Mouse (Mus musculus) liver, embryonic 12.5 days (tissue): ENCODE data around the gene Dnmt1. TPM values are rescaled to one million over a fixed set of nuclear protein-coding genes. Genes with fewer than 3 reads are reported as not detected.

Experiments
- ATAC-seq: fragments of 200-750 bp; cut with Nextera tagmentation; 2 replicates; pipeline ENCODE4 v1.8.0; 2017; ENCODE audit warnings: moderate number of reproducible peaks, mild to moderate bottlenecking, moderate library complexity
- H3K27ac ChIP-seq: fragments of 300-500 bp; sonication (generic); 2 replicates; pipeline ENCODE4 v1.5.1; 2016; ENCODE audit warnings: mild to moderate bottlenecking
- H3K27me3 ChIP-seq: fragments of 300-500 bp; sonication (generic); replicated peaks from 2 replicates; pipeline ENCODE4 v1.6.1; 2016; ENCODE audit warnings: mild to moderate bottlenecking, moderate library complexity
- H3K36me3 ChIP-seq: fragments of 300-500 bp; sonication (generic); 2 replicates; pipeline ENCODE4 v1.6.1; 2016; ENCODE audit warnings: mild to moderate bottlenecking, moderate library complexity
- H3K4me1 ChIP-seq: fragments of 300-500 bp; sonication (generic); 2 replicates; pipeline ENCODE4 v1.6.1; 2016
- H3K4me2 ChIP-seq: fragments of 300-500 bp; sonication (generic); 2 replicates; pipeline ENCODE4 v1.6.1; 2016; ENCODE audit warnings: mild to moderate bottlenecking, moderate library complexity
- H3K4me3 ChIP-seq: fragments of 300-500 bp; sonication (generic); 2 replicates; pipeline ENCODE4 v1.5.1; 2016; ENCODE audit warnings: mild to moderate bottlenecking, moderate library complexity
- H3K9ac ChIP-seq: fragments of 300-500 bp; sonication (generic); 2 replicates; pipeline ENCODE4 v1.6.1; 2016; ENCODE audit warnings: mild to moderate bottlenecking, moderate library complexity
- H3K9me3 ChIP-seq: fragments of 300-500 bp; sonication (generic); replicated peaks from 2 replicates; pipeline ENCODE4 v1.6.1; 2016; ENCODE audit warnings: mild to moderate bottlenecking, moderate library complexity
- WGBS: fragments of 180-500 bp; shearing (Covaris S2); methylation state at CpG from one replicate; pipeline ENCODE4 v1.1.7; 2016; ENCODE audit not compliant: insufficient replicate concordance; 5-methylcytosine and 5-hydroxymethylcytosine counted together
- polyA plus RNA-seq: library from polyadenylated mRNA; unstranded; fragments of >200 nt; fragmentation: Nextera tagmentation; extraction: Ambion mirVana; gene quantifications from 2 replicates; pipeline ENCODE4 v1.2.1, GENCODE M21; 2016

The Dnmt1 gene
- polyA plus RNA-seq, 1 experiment from 2014 or later, result 97.3 TPM

DNA sequence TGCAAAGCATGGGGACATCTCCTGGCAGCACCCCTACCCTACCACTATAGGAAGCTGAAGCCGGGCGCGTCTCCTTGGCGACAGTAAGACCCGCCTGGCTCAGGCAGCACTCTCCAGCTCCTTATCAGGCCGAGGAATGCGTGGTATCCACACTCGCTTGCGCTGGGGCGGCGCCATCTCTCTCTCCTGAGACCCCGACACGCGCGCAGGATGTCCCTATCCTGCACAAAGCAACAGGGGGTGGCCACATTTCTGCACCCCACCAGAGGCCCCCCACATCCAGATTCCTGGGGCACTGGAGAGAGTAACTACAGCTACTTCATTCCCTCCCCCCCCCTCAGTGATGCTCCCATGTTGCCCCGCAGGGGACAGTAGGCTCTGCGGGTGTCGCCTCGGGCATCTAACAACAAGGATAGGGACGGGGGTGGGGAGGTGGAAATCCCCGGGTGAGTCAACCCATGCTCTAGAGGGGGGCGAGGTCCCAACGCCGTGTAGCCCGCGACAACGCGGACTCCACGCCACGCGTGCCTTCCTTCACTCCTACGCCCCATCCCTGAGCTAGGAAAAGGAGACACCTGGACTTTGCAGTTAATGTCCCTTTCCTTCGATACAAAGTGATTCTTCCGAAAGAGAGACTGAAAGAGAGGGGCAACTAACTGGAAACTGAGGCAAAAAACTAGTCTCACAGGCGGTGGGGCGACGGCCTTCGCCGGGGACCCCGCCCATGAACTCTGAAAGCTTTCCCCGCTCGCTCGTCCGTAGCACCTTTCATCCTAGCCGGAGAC, 15.9 kb upstream of the Dnmt1 start:
- H3K36me3 ChIP-seq, result no peaks in the 10 kb centered on the region
- 0 out of 2 replicates have a peak, but pooled peaks cover 7% of the 10 kb centered on the region for H3K27me3 ChIP-seq
- H3K4me2 ChIP-seq, result peak overlapping the region; percentile 98
- peak overlapping the region; percentile 72 for H3K4me3 ChIP-seq
- H3K9me3 ChIP-seq, result no peaks in the 10 kb centered on the region
- peak overlapping the region; percentile 80 for H3K27ac ChIP-seq
- 2% methylated on average over 45 of the region's 45 CpGs for WGBS
- peak overlapping the region; percentile 70 for H3K9ac ChIP-seq
- peaks cover 73% of the 10 kb centered on the region for H3K4me1 ChIP-seq
- ATAC-seq, result peak; percentile 54

DNA sequence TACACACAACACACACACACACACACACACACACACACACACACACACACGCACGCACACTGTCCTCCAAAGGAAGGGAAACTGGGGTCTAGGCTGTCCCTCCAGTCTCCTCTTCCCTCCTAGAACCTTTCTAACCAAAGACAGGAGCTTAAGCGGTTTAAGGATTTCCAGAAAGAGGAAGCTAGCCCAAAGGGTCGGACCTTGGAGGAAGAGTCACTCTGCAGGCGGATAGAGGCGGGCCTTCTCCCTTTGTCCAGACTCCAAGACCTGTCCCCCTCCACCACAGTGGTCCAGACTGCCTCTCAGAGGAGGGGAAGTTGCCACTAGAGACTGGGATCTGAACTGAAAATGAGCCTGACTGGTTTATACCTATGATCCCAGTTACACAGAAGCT, 14.0 kb upstream of the Dnmt1 start:
- H3K9me3 ChIP-seq, result no peaks in the 10 kb centered on the region
- 22% methylated on average over 5 of the region's 6 CpGs for WGBS
- peak overlapping the region; percentile 19; the same call in 1 of the 2 replicates for H3K4me2 ChIP-seq
- ATAC-seq, result no peak
- peaks cover 64% of the 10 kb centered on the region for H3K4me1 ChIP-seq
- H3K27me3 ChIP-seq, result 0 out of 2 replicates have a peak, but pooled peaks cover 7% of the 10 kb centered on the region
- no peak overlapping the region for H3K9ac ChIP-seq
- H3K36me3 ChIP-seq, result no peaks in the 10 kb centered on the region
- no peak overlapping the region for H3K4me3 ChIP-seq
- no peak overlapping the region for H3K27ac ChIP-seq

DNA sequence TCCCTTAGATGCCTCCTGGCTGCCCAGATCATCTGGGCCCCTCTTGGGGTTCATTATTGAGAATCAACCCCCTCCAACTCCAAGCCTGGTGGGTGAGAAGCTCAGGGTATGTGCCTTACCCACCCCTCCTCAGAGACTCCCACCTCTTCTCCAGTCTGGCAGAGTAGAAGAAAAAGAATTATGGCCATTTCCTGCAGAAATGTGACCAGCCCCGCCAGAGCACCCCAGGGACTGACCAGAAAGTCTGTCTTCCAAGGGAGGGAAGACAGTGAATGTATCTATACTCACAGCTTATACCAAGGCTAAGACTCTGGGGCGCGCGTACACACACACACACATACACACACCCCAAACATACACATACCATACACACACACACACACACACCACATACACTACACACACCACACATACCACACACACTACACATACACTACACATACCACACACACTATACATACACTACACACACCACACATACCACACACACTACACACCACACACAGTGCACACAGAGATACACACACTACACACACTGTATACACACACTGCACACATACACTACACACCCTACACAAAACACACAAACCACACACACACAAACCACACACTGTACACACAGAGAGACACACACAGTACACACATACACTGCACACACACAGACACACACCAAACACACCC, 13.5 kb upstream of the Dnmt1 start:
- H3K4me3 ChIP-seq, result no peak overlapping the region
- no peak for ATAC-seq
- no peak overlapping the region for H3K9ac ChIP-seq

DNA sequence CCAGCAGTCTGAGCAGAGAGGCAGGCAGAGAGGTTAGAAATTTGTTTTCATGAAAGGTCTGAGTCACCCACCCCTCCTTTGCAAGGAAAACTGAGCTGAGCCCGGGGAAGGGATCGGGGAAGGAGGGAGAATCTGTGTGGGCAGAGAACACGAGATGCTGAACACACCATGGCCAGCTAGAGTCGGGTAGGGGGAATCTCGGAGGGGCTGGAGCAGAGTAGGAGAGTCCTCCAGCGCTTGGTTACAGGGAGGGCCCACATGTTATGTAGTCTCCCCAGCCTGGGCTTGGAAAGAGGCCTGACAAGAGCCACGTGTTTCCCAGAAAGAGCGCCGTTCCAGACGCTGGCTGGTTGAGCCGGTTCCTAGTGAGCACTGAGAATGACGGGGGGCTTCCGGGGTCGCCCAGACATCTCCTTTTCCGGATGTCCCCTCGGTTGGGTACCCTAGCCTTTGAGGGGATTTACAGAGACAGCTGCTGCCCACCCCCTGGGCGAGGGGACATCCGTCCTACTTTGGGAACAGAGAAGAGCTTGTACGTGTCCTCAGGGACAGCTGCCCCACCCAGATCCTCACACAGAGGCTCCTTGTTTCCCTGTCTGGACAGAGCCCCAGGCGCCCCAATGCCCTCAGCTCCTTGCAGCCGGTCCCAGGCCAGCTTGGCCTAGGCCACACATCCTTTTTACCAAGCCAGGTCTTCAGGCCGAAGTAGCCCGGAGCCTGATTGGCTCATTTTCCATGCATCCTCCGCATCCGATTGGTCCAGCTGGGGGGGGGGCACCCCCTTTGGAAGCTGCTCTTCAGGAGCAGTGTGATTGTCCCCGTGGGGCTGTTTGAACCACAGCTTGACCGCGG, 12.7 kb upstream of the Dnmt1 start:
- no peak overlapping the region for H3K4me2 ChIP-seq
- 0 out of 2 replicates have a peak overlapping the region, but pooled peaks have one; percentile 10 for H3K27ac ChIP-seq
- peaks cover 56% of the 10 kb centered on the region for H3K4me1 ChIP-seq
- no peak for ATAC-seq
- no peak overlapping the region for H3K4me3 ChIP-seq
- 0 out of 2 replicates have a peak, but pooled peaks cover 7% of the 10 kb centered on the region for H3K27me3 ChIP-seq
- 67% methylated on average over 28 of the region's 28 CpGs for whole genome bisulfite sequencing
- H3K9ac ChIP-seq, result no peak overlapping the region
- H3K36me3 ChIP-seq, result peaks cover 13% of the 10 kb centered on the region
- no peaks in the 10 kb centered on the region for H3K9me3 ChIP-seq

More for the DNA sequence above, 13.5 kb upstream of the Dnmt1 start:
- WGBS, result 78% methylated on average over 4 of the region's 4 CpGs
- H3K9me3 ChIP-seq, result no peaks in the 10 kb centered on the region
- peaks cover 60% of the 10 kb centered on the region for H3K4me1 ChIP-seq
- 0 out of 2 replicates have a peak, but pooled peaks cover 7% of the 10 kb centered on the region for H3K27me3 ChIP-seq
- peak overlapping the region; percentile 19; the same call in 1 of the 2 replicates for H3K4me2 ChIP-seq
- H3K27ac ChIP-seq, result no peak overlapping the region
- H3K36me3 ChIP-seq, result peaks cover 5% of the 10 kb centered on the region; the same call in 1 of the 2 replicates

GRCm38 (mm10) chr9:20971751-20972140, 12.1 kb upstream of the Dnmt1 start:
- Histone ChIP-seq H3K27ac (no peak overlapping the region), H3K4me2 (no peak overlapping the region), H3K4me3 (no peak overlapping the region), H3K9ac (no peak overlapping the region), H3K27me3 (0 out of 2 replicates have a peak, but pooled peaks cover 7% of the 10 kb centered on the region), H3K36me3 (peaks cover 18% of the 10 kb centered on the region), H3K4me1 (peaks cover 58% of the 10 kb centered on the region), H3K9me3 (no peaks in the 10 kb centered on the region)
- ATAC-seq, result no peak
- 65% methylated on average over 7 of the region's 7 CpGs for WGBS

- Histone ChIP-seq H3K9ac (no peak overlapping the region), H3K4me3 (no peak overlapping the region), H3K36me3 (peaks cover 22% of the 10 kb centered on the region), H3K4me1 (peaks cover 30% of the 10 kb centered on the region), H3K27ac (0 out of 2 replicates have a peak overlapping the region, but pooled peaks have one; percentile 1), H3K9me3 (no peaks in the 10 kb centered on the region), H3K27me3 (no peaks in the 10 kb centered on the region), H3K4me2 (0 out of 2 replicates have a peak overlapping the region, but pooled peaks have one; percentile 34)
- 33% methylated on average over 5 of the region's 5 CpGs for WGBS
- no peak for ATAC-seq
Observed at GRCm38 (mm10) chr9:20966747-20967146, 7.1 kb upstream of the Dnmt1 start.

DNA sequence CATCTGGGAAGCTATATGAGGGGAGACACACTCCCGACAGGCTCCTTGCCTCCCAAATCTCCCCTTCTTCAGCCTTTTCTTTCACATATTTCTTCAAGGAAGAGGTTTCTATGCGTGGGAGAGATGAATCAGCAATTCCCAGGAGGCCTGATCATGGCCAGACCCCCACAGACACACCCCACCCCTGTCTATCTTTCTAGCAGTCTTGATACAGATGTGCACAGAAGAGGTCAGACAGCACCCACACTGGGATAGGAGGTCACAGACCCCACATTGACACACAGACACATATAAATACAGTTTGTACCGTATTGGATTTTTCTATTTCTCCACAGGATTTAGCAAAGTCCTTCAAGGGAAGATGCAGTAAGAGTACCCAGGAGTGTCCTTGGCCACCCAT, 6.3 kb upstream of the Dnmt1 start:
- Histone ChIP-seq H3K9me3 (no peaks in the 10 kb centered on the region), H3K27ac (peak overlapping the region; percentile 64), H3K27me3 (no peaks in the 10 kb centered on the region), H3K4me3 (no peak overlapping the region), H3K4me1 (peaks cover 28% of the 10 kb centered on the region), H3K9ac (peak overlapping the region; percentile 47), H3K36me3 (peaks cover 22% of the 10 kb centered on the region), H3K4me2 (peak overlapping the region; percentile 34)
- WGBS, result 41% methylated on average over 3 of the region's 3 CpGs
- ATAC-seq, result peak; percentile 78

GRCm38 (mm10) chr9:20965606-20966005, 5.9 kb upstream of the Dnmt1 start:
- ATAC-seq, result no peak
- peak overlapping the region; percentile 64 for H3K27ac ChIP-seq
- H3K36me3 ChIP-seq, result peaks cover 22% of the 10 kb centered on the region
- H3K4me1 ChIP-seq, result peaks cover 28% of the 10 kb centered on the region
- H3K9me3 ChIP-seq, result no peaks in the 10 kb centered on the region
- no peaks in the 10 kb centered on the region for H3K27me3 ChIP-seq
- peak overlapping the region; percentile 34 for H3K4me2 ChIP-seq
- H3K4me3 ChIP-seq, result no peak overlapping the region
- peak overlapping the region; percentile 47 for H3K9ac ChIP-seq
- 66% methylated on average over 4 of the region's 4 CpGs for WGBS

DNA sequence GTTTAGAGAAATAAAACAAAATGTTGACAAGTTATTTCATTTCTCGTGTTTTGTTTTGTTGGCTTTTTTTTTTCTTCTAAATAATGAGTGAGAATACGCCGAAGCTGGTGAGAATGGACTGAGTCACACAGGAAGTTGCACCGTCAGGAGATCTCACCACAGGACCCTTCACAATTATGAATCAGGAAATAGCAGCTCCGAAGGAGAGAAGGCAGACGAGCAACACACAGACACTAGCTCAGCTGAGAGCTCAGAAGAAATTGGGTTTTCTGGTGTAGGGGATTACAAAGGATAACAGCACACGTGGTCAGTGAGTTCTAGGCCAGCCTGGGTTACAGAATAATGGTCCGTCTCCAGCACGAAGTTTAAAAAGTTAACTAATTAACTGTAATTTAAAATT, 1.9 kb upstream of the Dnmt1 start:
- no peak overlapping the region for H3K27ac ChIP-seq
- H3K27me3 ChIP-seq, result no peaks in the 10 kb centered on the region
- no peaks in the 10 kb centered on the region for H3K9me3 ChIP-seq
- WGBS, result 33% methylated on average over 9 of the region's 9 CpGs
- H3K4me2 ChIP-seq, result no peak overlapping the region
- 0 out of 2 replicates have a peak, but pooled peaks cover 2% of the 10 kb centered on the region for H3K36me3 ChIP-seq
- no peak overlapping the region for H3K9ac ChIP-seq
- H3K4me3 ChIP-seq, result no peak overlapping the region
- H3K4me1 ChIP-seq, result peaks cover 19% of the 10 kb centered on the region
- no peak for ATAC-seq

GRCm38 (mm10) chr9:20956989-20957388, 2.7 kb downstream of the Dnmt1 start:
- Histone ChIP-seq H3K4me3 (no peak overlapping the region), H3K9ac (no peak overlapping the region), H3K36me3 (no peaks in the 10 kb centered on the region), H3K4me2 (no peak overlapping the region), H3K27ac (no peak overlapping the region), H3K27me3 (no peaks in the 10 kb centered on the region), H3K4me1 (peaks cover 11% of the 10 kb centered on the region), H3K9me3 (no peaks in the 10 kb centered on the region)
- whole genome bisulfite sequencing, result 77% methylated on average over 3 of the region's 3 CpGs
- no peak for ATAC-seq

DNA sequence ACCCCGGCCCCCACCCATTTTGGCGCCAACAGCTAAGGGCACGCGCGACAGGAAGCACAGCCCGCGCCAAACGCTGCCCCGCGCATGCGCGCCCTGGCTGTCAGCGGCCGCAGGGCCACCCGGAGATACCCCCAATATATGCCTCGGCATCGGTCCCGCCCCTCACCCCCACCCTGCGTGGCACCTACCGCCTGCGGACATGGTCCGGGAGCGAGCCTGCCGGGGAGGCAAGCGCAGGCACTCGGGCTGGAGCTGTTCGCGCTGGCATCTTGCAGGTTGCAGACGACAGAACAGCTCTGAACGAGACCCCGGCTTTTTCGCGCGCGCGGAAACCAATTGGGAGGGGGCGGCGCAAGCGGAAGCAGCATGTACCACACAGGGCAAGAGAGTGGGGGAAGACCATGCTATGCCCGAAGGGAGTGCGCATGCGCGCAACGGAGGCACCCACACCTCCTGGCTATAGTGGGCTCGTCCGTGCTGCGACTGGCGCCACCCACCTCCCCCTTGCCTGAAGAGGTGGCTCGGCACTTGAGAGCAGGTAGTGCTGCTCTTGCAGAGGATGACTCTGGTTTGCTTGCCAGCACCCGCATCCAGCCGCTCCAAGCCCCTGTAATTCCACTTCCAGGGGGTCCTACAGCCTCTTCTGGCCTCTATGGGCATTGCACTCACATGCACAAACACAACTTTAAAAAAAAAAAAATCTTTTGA, 7.0 kb downstream of the Dnmt1 start:
- under 1% methylated on average over 51 of the region's 51 CpGs for WGBS
- ATAC-seq, result peak; percentile 92
- Histone ChIP-seq H3K9ac (peak overlapping the region; percentile 90), H3K27me3 (no peaks in the 10 kb centered on the region), H3K36me3 (peaks cover 33% of the 10 kb centered on the region), H3K9me3 (no peaks in the 10 kb centered on the region), H3K4me3 (peak overlapping the region; percentile 82), H3K4me1 (peaks cover 52% of the 10 kb centered on the region), H3K27ac (peak overlapping the region; percentile 93), H3K4me2 (peak overlapping the region; percentile 91)
